Mouse (Mus musculus) embryonic fibroblast, embryonic 13.5 days (primary cell): Measurements from ENCODE around the gene Figla.

ENCODE experiments used
- CTCF ChIP-seq: IDR thresholded peaks from 2 replicates; pipeline ENCODE4 v1.5.1; 2011; ENCODE audit warnings: mild to moderate bottlenecking, control low read depth, low read length, moderate library complexity, borderline replicate concordance; ENCODE audit not compliant: insufficient read depth
- POLR2A ChIP-seq: IDR thresholded peaks from 2 replicates; pipeline ENCODE4 v1.6.1; 2011; ENCODE audit warnings: low read depth, mild to moderate bottlenecking, control low read depth, low read length, moderate library complexity

GRCm38 (mm10) chr6:86048509-86048908, 32.5 kb downstream of the Figla start:
- TF ChIP-seq CTCF = no peak
- TF ChIP-seq POLR2A = no peak
